Mouse (Mus musculus) thymus, adult 2 months (tissue): Measurements from ENCODE around the gene Psmd2.

ENCODE experiments used
- CTCF ChIP-seq: fragments of 200-500 bp; IDR thresholded peaks from 2 replicates; pipeline ENCODE4 v1.5.1; 2012; ENCODE audit warnings: mild to moderate bottlenecking, control low read depth, low read length, moderate library complexity, borderline replicate concordance; ENCODE audit not compliant: control insufficient read depth, poor library complexity, insufficient read depth; ENCODE audit errors: extremely low read depth
- POLR2A ChIP-seq: fragments of 200-500 bp; IDR thresholded peaks from 2 replicates; pipeline ENCODE4 v1.6.1; 2012; ENCODE audit warnings: mild to moderate bottlenecking, low read length, control low read depth, moderate library complexity; ENCODE audit not compliant: control insufficient read depth, poor library complexity, insufficient read depth; ENCODE audit errors: extremely low read depth

GRCm38 (mm10) chr16:20670291-20670690 is 18.8 kb downstream of the Psmd2 start:
- TF ChIP-seq POLR2A (no peak), CTCF (no peak)
